Mouse (Mus musculus): ENCODE data around the gene 1700074P13Rik. TPM values are rescaled to one million over a fixed set of nuclear protein-coding genes. Genes with fewer than 3 reads are reported as not detected.

Gene 1700074P13Rik
- polyA plus RNA-seq, 1 experiment from 2014 or later: not detected

Other genes with a start within 250 kb of the 1700074P13Rik start
- gene Moxd2, start 53.1 kb downstream of the 1700074P13Rik start, polyA plus RNA-seq (2015; fragmentation: Nextera tagmentation; extraction: Ambion mirVana): not detected in 2 replicates
- gene Prss58, start 40.2 kb downstream of the 1700074P13Rik start, polyA plus RNA-seq (2015; fragmentation: Nextera tagmentation; extraction: Ambion mirVana): not detected in 2 replicates
- not detected in 2 replicates for gene Gm4744, start 11.3 kb upstream of the 1700074P13Rik start, polyA plus RNA-seq (2015; fragmentation: Nextera tagmentation; extraction: Ambion mirVana)
- not detected in 2 replicates for gene 1810009J06Rik, start 24.2 kb upstream of the 1700074P13Rik start, polyA plus RNA-seq (2015; fragmentation: Nextera tagmentation; extraction: Ambion mirVana)
- gene Gm2663, start 58.9 kb upstream of the 1700074P13Rik start, polyA plus RNA-seq (2015; fragmentation: Nextera tagmentation; extraction: Ambion mirVana): not detected in 2 replicates
- gene 2210010C04Rik, start 95.0 kb upstream of the 1700074P13Rik start, polyA plus RNA-seq (2015; fragmentation: Nextera tagmentation; extraction: Ambion mirVana): not detected in 2 replicates